Mouse (Mus musculus) forebrain, embryonic 11.5 days (tissue): ENCODE results near the gene Rnf145. TPM values are rescaled to one million over a fixed set of nuclear protein-coding genes. Genes with fewer than 3 reads are reported as not detected.

Experiments
- ATAC-seq: fragments of 200-750 bp; cut with Nextera tagmentation; replicated peaks from 2 replicates; pipeline ENCODE4 v1.8.0; 2017; ENCODE audit warnings: moderate TSS enrichment; ENCODE audit not compliant: low FRiP score
- DNase-seq: peaks from one replicate; pipeline ENCODE4 v3.0.0-alpha.2; 2017; ENCODE audit warnings: low spot score
- H3K27ac ChIP-seq: fragments of 300-500 bp; sonication (generic); 2 replicates; pipeline ENCODE4 v1.5.1; 2014; ENCODE audit warnings: low read depth, low read length
- H3K27me3 ChIP-seq: fragments of 300-500 bp; sonication (generic); 2 replicates; pipeline ENCODE4 v1.6.1; 2014; ENCODE audit warnings: mild to moderate bottlenecking, low read length, mixed read lengths; ENCODE audit not compliant: control insufficient read depth, insufficient read depth
- H3K36me3 ChIP-seq: fragments of 300-500 bp; sonication (generic); 2 replicates; pipeline ENCODE4 v1.6.1; 2014; ENCODE audit warnings: mild to moderate bottlenecking, low read length, moderate library complexity, mixed read lengths; ENCODE audit not compliant: control insufficient read depth, insufficient read depth
- H3K4me1 ChIP-seq: fragments of 300-500 bp; sonication (generic); replicated peaks from 2 replicates; pipeline ENCODE4 v1.6.1; 2014; ENCODE audit warnings: low read length, mixed read lengths; ENCODE audit not compliant: control insufficient read depth, insufficient read depth
- H3K4me2 ChIP-seq: fragments of 300-500 bp; sonication (generic); 2 replicates; pipeline ENCODE4 v1.6.1; 2014; ENCODE audit warnings: low read depth, mild to moderate bottlenecking, low read length, moderate library complexity, mixed read lengths; ENCODE audit not compliant: severe bottlenecking
- H3K4me3 ChIP-seq: fragments of 300-500 bp; sonication (generic); 2 replicates; pipeline ENCODE4 v1.5.1; 2014; ENCODE audit warnings: low read depth, low read length
- H3K9ac ChIP-seq: fragments of 300-500 bp; sonication (generic); 2 replicates; pipeline ENCODE4 v1.6.1; 2014; ENCODE audit warnings: low read length
- H3K9me3 ChIP-seq: fragments of 300-500 bp; sonication (generic); 2 replicates; pipeline ENCODE4 v1.6.1; 2016; ENCODE audit warnings: low read length, mixed read lengths; ENCODE audit not compliant: control insufficient read depth
- WGBS: fragments of 180-500 bp; shearing (Covaris S2); extraction: QIAGEN DNeasy Blood & Tissue Kit; methylation state at CpG from one replicate; pipeline ENCODE4 v1.1.7; 2014; 5-methylcytosine and 5-hydroxymethylcytosine counted together
- polyA plus RNA-seq: library from polyadenylated mRNA; unstranded; fragments of >200 nt; fragmentation: Nextera tagmentation; extraction: Ambion mirVana; gene quantifications from 2 replicates; pipeline ENCODE4 v1.2.1, GENCODE M21; 2014

The Rnf145 gene
- polyA plus RNA-seq, 1 experiment from 2014 or later, result 124 TPM

DNA sequence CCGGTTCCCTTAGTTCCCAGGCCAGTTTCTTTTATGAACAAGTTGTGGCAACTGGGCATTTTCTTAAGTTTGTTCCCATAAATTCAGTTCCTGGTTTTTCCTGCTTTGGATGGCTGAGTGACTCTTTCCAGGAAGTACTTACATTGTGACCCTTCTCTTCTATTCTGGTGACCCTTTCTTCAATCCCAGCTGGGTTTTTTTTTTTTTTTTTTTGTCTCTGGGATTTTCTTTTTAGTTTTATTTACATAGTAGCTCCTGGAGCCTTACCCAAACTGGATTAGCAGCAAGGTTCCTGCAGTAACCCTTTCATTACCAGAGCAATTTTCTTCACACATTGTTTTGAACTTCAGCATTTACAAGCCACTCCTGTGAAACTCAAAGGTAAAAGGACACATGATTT lies 2.4 kb upstream of the Rnf145 start:
- no peaks in the 10 kb centered on the region for H3K27me3 ChIP-seq
- H3K4me2 ChIP-seq, result no peak overlapping the region
- H3K27ac ChIP-seq, result no peak overlapping the region
- H3K9ac ChIP-seq, result no peak overlapping the region
- 0 out of 2 replicates have a peak, but pooled peaks cover 3% of the 10 kb centered on the region for H3K4me1 ChIP-seq
- 6% methylated on average over 1 of the region's 1 CpGs for WGBS
- H3K4me3 ChIP-seq, result no peak overlapping the region
- H3K9me3 ChIP-seq, result no peaks in the 10 kb centered on the region
- ATAC-seq (no peak), DNase-seq (no peak)
- no peaks in the 10 kb centered on the region for H3K36me3 ChIP-seq

DNA sequence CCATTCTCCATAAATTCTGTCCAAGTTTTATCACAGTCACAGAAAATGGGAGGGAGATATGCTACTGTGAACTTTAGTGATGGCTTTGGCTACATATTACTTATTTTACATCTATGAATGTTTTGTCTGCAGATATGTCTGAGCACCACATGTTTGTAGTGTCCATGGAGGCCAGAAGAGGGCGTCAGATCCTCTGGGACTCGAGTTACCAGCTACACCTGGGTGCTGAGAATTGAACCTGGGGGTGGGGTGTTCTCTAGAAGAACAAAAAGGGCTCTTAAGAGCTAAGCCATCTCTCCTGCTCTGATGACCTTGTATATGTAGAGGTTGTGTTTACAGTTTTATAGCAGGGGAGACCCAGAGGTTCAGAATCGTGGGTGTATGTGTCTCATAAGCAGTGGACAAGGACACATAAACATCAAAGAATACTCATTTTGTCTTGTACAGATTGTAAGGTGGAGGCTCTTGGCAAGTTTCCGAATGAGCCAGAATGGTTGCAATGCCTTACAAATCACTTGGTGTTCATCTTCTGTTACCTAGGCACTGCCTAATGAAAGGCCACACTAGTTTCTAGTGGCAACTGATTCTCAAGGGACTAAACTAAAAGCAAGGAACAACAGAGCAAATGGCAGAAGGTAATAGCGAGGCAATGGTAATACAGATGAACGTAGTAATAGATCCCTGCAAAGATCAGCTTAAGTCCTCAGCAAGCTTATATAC lies 1.0 kb upstream of the Rnf145 start:
- H3K4me1 ChIP-seq, result 0 out of 2 replicates have a peak, but pooled peaks cover 3% of the 10 kb centered on the region
- H3K4me2 ChIP-seq, result peak overlapping the region; percentile 90
- H3K9ac ChIP-seq, result no peak overlapping the region; the same call in 1 of the 2 replicates
- WGBS, result 61% methylated on average over 6 of the region's 6 CpGs
- no peaks in the 10 kb centered on the region for H3K9me3 ChIP-seq
- H3K4me3 ChIP-seq, result peak overlapping the region; percentile 95; the same call in 1 of the 2 replicates
- DNase-seq (no peak), ATAC-seq (no peak)
- no peaks in the 10 kb centered on the region for H3K27me3 ChIP-seq
- no peaks in the 10 kb centered on the region for H3K36me3 ChIP-seq
- no peak overlapping the region for H3K27ac ChIP-seq

DNA sequence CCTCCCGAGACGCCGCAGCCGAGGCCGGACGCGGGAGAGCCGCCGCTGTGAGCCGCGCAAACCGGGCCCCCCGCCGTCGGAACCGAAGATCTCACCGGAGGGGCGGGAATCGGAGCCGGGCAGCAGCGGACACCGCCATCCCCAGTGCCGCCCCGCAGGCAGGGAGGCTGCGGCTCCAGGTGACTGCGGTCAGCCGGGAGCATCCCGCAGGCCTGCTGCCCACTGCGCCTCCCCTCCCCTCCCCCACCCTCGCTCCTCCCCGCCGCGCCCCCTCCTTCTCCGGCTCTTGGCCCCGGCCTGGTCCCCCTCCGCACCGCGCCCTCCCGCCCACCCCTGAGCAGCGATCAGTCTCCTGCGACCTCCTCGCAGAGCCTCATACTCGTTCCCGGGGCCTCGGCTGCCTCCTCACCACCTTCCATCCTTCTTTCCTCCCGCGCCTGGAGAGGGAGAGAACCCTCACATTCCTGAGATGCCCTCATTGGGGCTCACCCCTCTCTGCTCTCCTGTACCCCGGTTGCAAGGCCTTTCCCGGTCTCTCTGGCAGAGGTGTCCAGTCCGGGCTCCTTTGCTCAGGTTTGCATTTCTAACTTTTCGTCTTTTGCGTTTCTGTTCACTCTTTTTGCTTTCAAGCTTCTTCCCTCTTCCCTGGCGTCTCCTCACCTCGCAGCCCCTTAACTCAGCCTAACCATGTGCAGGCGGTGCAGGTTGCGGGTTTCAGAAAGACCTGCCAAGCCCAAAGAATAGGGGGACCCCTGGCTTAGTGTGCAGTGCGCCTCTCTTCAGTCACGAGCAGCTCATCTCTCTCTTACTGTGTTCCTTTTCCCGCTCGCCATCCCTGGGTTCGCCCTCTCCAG lies 559 bp downstream of the Rnf145 start:
- DNase-seq (peak; percentile 85), ATAC-seq (peak; percentile 68)
- H3K27me3 ChIP-seq, result no peaks in the 10 kb centered on the region
- H3K9ac ChIP-seq, result peak overlapping the region; percentile 95
- peak overlapping the region; percentile 90 for H3K4me2 ChIP-seq
- H3K9me3 ChIP-seq, result no peaks in the 10 kb centered on the region
- 0 out of 2 replicates have a peak, but pooled peaks cover 3% of the 10 kb centered on the region for H3K4me1 ChIP-seq
- H3K36me3 ChIP-seq, result no peaks in the 10 kb centered on the region
- H3K4me3 ChIP-seq, result peak overlapping the region; percentile 95
- H3K27ac ChIP-seq, result peak overlapping the region; percentile 90
- WGBS, result 0% methylated on average over 31 of the region's 61 CpGs

DNA sequence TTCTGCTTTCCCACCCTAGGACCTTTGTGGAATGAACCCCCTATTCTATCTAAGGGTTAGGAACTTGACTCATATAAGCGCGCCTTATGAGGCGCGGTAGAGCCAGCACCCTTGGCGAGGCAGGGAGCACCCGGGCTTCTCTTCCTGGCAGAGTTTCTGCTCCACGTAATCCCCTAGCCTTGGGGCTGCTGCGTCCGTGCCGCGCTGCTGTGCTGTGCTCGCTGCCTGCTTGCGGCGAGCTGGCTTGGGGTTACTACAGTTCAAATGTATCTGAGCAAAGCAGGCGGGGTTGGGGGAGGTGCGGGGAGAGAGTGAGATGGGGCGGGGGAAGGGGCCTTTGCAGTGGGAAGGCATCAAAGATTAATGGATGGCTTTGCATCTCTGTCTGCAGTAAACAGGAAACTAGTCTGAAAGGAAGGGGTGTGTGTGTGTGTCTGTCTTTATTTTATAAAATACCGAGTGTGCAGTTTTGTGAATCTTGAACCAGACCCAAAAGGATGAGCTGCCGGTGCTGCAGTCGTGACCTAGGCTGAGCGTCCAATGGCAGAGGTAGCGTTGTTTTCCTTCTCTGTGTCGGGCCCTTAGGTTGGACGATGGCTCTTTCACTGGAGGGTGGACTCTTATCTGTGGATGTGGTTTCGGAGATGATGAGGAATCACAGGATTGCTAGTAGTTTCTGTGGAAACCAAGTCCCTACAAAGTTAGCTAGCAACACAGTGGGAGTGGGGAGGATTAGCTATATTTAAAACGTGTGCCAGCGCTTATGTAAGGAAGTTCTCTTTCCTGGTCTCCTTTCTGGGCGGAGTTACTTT lies 1.4 kb downstream of the Rnf145 start:
- peak; percentile 88 for ATAC-seq
- Histone ChIP-seq H3K9ac (peak overlapping the region; percentile 95), H3K4me1 (0 out of 2 replicates have a peak, but pooled peaks cover 3% of the 10 kb centered on the region), H3K9me3 (no peaks in the 10 kb centered on the region), H3K27me3 (no peaks in the 10 kb centered on the region), H3K36me3 (no peaks in the 10 kb centered on the region), H3K4me2 (peak overlapping the region; percentile 90), H3K27ac (peak overlapping the region; percentile 90), H3K4me3 (peak overlapping the region; percentile 95)
- under 1% methylated on average over 28 of the region's 28 CpGs for WGBS
- peak; percentile 89 for DNase-seq

DNA sequence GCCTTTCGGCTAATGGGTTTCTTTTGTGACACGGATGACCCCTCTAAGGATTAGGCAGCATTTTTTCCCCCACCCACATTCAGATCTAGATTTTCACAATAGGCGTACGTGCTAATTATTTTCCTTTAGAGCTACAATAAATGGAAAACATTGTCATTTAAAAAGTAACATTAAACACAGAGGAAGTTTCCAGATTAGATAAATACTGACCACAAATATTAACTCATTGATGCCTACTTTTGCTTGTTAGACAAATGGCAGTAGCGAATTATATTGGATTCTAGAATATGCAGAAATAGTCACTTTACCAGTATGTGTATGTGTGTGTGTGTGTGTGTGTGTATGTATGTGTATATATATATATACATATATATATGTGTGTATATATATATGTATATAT lies 3.8 kb downstream of the Rnf145 start:
- H3K9me3 ChIP-seq, result no peaks in the 10 kb centered on the region
- H3K27me3 ChIP-seq, result no peaks in the 10 kb centered on the region
- no peak overlapping the region for H3K4me3 ChIP-seq
- peaks cover 3% of the 10 kb centered on the region; the same call in 1 of the 2 replicates for H3K36me3 ChIP-seq
- no peak overlapping the region for H3K4me2 ChIP-seq
- H3K27ac ChIP-seq, result no peak overlapping the region
- no peak overlapping the region for H3K9ac ChIP-seq
- ATAC-seq, result no peak
- DNase-seq, result no peak
- H3K4me1 ChIP-seq, result 0 out of 2 replicates have a peak, but pooled peaks cover 3% of the 10 kb centered on the region
- 71% methylated on average over 5 of the region's 5 CpGs for WGBS

DNA sequence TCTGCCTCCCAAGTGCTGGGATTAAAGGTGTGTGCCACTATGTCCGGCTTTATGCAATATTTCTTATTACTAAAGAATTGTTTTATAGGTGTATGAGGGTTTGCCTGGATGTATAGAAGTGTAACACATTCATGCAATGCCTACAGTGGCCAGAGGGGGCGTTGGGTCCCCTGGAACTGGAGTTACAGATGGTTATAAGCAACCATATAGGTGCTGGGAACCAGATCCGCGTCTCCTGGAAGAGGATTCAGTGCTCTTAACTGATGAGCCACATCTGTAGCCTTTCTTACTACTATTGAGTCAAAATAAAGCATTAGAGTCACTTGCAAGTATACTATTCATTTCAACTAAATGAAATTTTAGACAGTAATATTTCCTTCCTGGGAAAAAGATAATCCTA lies 7.0 kb downstream of the Rnf145 start:
- peaks cover 5% of the 10 kb centered on the region; the same call in 1 of the 2 replicates for H3K36me3 ChIP-seq
- 75% methylated on average over 4 of the region's 4 CpGs for WGBS
- no peak for DNase-seq

DNA sequence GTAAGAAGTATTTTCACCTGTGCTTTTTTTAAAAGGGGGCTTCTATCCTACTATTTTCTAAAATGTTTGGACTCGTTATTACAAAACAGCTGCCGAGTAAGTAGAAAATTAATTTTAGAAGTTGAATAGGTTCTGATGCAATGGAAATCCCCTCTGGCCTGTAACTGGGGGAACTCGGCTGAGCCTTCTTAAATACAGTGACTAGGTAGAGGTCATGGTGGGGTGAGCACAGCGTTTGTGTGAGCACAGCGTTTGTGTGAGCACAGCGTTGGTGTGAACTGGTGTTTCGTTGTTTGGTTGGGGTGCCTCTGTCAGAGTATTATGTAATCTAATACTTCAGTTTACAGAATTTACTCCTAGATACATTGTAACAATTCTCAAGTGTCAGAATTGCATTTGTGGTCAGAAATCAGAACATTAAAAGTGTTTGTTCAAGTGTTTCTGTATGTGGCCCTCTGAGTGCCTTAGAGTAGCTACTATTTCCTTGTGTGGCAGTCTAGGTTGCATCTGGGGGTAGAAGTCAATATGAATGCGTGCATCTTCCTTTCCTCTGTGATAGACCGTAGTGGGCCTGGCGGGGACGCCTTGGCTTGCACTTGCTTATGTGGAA lies 8.0 kb downstream of the Rnf145 start:
- Histone ChIP-seq H3K4me3 (no peak overlapping the region), H3K9me3 (no peaks in the 10 kb centered on the region), H3K4me1 (no peaks in the 10 kb centered on the region), H3K27ac (no peak overlapping the region), H3K9ac (no peak overlapping the region), H3K4me2 (no peak overlapping the region), H3K27me3 (no peaks in the 10 kb centered on the region), H3K36me3 (peaks cover 5% of the 10 kb centered on the region; the same call in 1 of the 2 replicates)
- DNase-seq, result no peak
- WGBS, result 95% methylated on average over 11 of the region's 11 CpGs
- no peak for ATAC-seq

More for the DNA sequence above, 7.0 kb downstream of the Rnf145 start:
- ATAC-seq, result no peak
- Histone ChIP-seq H3K27me3 (no peaks in the 10 kb centered on the region), H3K27ac (no peak overlapping the region), H3K9ac (no peak overlapping the region), H3K9me3 (no peaks in the 10 kb centered on the region), H3K4me2 (no peak overlapping the region), H3K4me3 (no peak overlapping the region), H3K4me1 (0 out of 2 replicates have a peak, but pooled peaks cover 3% of the 10 kb centered on the region)
